Mouse (Mus musculus) liver, adult 2 months (tissue): Measurements from ENCODE around the gene Ptprn2.

Source experiments
- CTCF ChIP-seq: fragments of 200-500 bp; IDR thresholded peaks from 2 replicates; pipeline ENCODE4 v1.5.1; 2011; ENCODE audit warnings: low read depth, low read length, control low read depth
- POLR2A ChIP-seq: fragments of 200-500 bp; IDR thresholded peaks from 2 replicates; pipeline ENCODE4 v1.6.1; 2011; ENCODE audit warnings: low read length, control low read depth; ENCODE audit not compliant: insufficient read depth; ENCODE audit errors: extremely low read depth

DNA sequence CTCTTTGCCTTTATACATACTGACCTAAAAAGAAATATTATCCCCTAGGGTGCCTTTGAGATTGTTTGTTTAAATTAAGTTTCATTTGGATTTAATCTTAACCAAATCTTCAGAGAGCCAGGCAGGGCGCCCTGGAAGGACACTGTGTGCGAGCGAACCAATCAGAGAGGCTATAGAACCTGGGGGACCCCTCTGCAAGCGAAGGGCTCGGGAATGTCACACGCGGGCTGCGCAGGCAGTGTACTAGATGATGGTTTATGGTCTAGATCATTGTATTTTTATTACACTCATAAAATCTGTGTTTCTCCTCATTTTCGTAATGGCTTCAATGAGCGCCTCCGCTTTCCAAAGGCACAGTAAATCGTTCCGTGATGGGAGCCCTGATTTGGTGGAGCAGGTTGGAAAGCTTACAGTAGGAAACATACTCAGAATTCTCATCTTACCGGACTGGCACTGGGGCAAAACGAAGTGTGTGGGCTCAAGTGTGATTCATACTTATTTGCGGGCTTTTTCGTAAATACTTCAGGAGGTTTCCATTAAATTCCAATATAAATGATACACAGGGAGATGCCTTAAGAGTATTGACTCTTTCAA, 760.5 kb downstream of the Ptprn2 start:
- no peak for TF ChIP-seq POLR2A
- TF ChIP-seq CTCF = no peak
